Mouse (Mus musculus) kidney, adult 2 months (tissue): ENCODE measurements around the gene Eml4.

Experiments used
- CTCF ChIP-seq: fragments of 200-500 bp; conservative IDR thresholded peaks from 2 replicates; pipeline ENCODE4 v1.5.1; 2011; ENCODE audit warnings: low read depth, mild to moderate bottlenecking, control low read depth, low read length, moderate library complexity, mixed read lengths; ENCODE audit not compliant: insufficient read depth, insufficient read length
- POLR2A ChIP-seq: fragments of 200-500 bp; IDR thresholded peaks from one replicate; pipeline ENCODE4 v1.6.1; 2011; ENCODE audit warnings: low read depth, low read length, control low read depth

- TF ChIP-seq CTCF: no peak
- TF ChIP-seq POLR2A: no peak
Observed at GRCm38 (mm10) chr17:83360796-83361566, 10.2 kb downstream of the Eml4 start.
